Mouse (Mus musculus): ENCODE measurements at regions not wholly inside any gene's neighbourhood (a gene's known extent, or its start where the extent isn't known, plus 50 kb on each side); places are given as distances from the start of the nearest gene placed in this dataset.

- TF ChIP-seq GATA1 (IDR thresholded peaks at IDR 0.05; ENCODE audit: borderline replicate concordance, low read length), result no peak
- TF ChIP-seq FLI1 (IDR thresholded peaks at IDR 0.05; ENCODE audit: low read length), result no peak
Observed at GRCm38 (mm10) chr16:24166496-24166895, 177.8 kb upstream of the Bcl6 start.
